ENCODE assay signal across 15 mouse cellular contexts in genomic region chr1:58309853-58310252, GRCm38 (mm10). TPM values are rescaled to one million over a fixed set of nuclear protein-coding genes. Genes with fewer than 3 reads are reported as not detected.
DNase-seq lines count a peak whose midpoint lies in the region.
"Had no signal": no experiment of that assay in that cellular context is flagged by ENCODE, and none has a peak within 500 bp of the region (broad histone marks: within the 10 kb centered on the region; RNA-seq: fewer than 3 reads in every experiment).

No protein-coding gene starts in this region.

- DNase-seq in adrenal gland, adult (ENCODE audit: inconsistent age in 2 of 2, low spot score in 1 of 2): peak; percentile 24 to 79
- DNase-seq in adrenal gland, adult 18-20 months (ENCODE audit: low spot score in 2 of 2): no peak
- DNase-seq in adrenal gland, postnatal 14 days: peak; percentile 37
- DNase-seq in adrenal gland, postnatal 10 days: no peak
- DNase-seq in thymus, postnatal 14 days: peak; percentile 0
- DNase-seq in thymus, postnatal 36 days: no peak
- DNase-seq: cerebellum, adult 11-12 months; cerebellum, adult 8-10 months; cerebellum, postnatal 10 days; cerebellum, postnatal 36 days; embryo, embryonic 11 days; gastrocnemius, postnatal 25 days; heart, postnatal 14 days; kidney, adult 18-20 months had no signal

RNA-seq across cellular contexts. Expression of gene Aox2, which starts 31.7 kb away (rescaled TPM):
- total RNA-seq in adrenal gland, adult 18-20 months (2021): under 1 TPM; 0.40 to 0.42 TPM
- total RNA-seq in adrenal gland, postnatal 14 days (2021): 0.23 and 0.26 TPM in 2 replicates
- under 1 TPM; 0.06 to 0.12 TPM for total RNA-seq in adrenal gland, postnatal 10 days (2021)
- total RNA-seq: gastrocnemius, postnatal 25 days; hindbrain, postnatal 0 days had no signal

Comparison
In these comparisons a context has a peak if more than half of its experiments do, and no peak if none do; other contexts are left out.
1. DNase-seq: peak in adrenal gland, adult (2 of 2), adrenal gland, postnatal 14 days (single experiment) and thymus, postnatal 14 days (single experiment); none in adrenal gland, adult 18-20 months (0 of 2), adrenal gland, postnatal 10 days (single experiment) and thymus, postnatal 36 days (0 of 2).